Mouse (Mus musculus): ENCODE data around the gene Aatk. TPM values are rescaled to one million over a fixed set of nuclear protein-coding genes. Genes with fewer than 3 reads are reported as not detected.

Aatk gene
- 0.12 to 0.24 TPM (median 0.14 TPM) in 3 of 4 replicates, not detected in the other for total RNA-seq (2023)

DNA sequence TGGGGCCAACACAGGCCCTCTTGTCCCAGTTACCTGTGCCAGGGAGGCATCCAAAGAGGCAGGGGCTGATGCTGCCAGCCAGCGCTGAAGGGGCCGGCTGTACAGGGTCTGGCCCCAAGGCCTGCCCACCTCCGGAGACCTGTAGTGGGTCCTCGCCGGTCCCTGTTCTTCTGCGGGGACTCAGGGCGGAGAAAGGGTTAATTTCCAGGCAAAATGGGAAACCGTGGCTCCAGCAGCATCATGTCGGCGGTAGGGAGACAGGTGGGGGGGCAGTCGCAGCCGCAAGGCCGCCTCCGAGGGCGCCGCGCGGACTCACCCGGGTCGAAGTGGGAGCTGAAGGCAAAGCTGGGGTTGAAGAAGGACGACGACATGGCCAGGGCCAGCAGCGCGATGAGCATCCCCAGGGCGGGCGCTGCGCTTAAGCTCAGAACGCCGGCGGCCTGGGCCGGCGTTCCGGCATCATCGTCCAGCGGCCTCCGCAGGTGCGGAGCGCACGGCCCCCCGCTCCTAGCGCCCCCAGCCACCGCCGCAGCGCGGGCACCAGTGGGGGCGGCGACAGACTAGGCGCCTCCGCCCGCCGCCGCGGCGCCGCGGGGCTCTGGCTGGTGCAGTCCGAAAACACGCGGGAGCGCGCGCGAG is at the start of gene Aatk:
Aatk (minus strand) TSS at position 615 of the 639 bp plus-strand sequence.

DNA sequence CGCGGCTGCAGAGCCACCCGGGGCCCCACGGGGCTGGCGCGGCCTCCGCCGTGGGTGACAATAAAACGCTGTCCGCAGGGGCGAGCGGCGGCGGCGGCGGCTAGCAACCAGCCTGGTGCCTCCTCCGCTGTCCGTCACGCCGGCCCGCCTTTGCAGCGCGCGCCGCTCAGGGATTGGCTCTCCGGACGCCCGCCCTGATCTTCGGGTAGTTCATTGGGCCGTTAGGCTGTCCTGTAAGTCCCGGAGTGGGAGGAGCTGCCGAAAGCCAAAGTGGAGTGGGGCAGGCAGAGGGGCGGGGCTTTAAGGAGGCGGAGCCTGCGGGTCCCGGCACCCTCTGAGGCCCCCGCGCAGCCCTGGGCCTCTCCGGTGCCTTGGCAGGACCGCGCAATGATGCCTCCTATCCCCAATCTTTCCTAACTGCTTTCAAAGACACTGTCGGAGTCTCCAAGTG is 39.8 kb upstream of the Aatk start, which contains the start of gene Cep131:
Cep131 (minus strand) TSS at position 126 of the 451 bp plus-strand sequence.

Other genes with a start within 250 kb of the Aatk start
- 24.3 to 34.3 TPM (median 28.6 TPM) in 4 replicates for gene Chmp6, start 133.7 kb downstream of the Aatk start, total RNA-seq (2023)
- gene Baiap2, start 104.4 kb downstream of the Aatk start, total RNA-seq (2023): 21.6 to 27.4 TPM (median 24.2 TPM) in 4 replicates
- gene Cep131, start 39.7 kb upstream of the Aatk start, total RNA-seq (2023): 16.3 to 18.8 TPM (median 17.4 TPM) in 4 replicates
- 15.9 to 20.5 TPM (median 19.4 TPM) in 4 replicates for gene Tepsin, start 51.6 kb upstream of the Aatk start, total RNA-seq (2023)
- gene Ndufaf8, start 51.8 kb upstream of the Aatk start, total RNA-seq (2023): 28.1 to 38.5 TPM (median 32.8 TPM) in 4 replicates
- gene Slc38a10, start 104.2 kb upstream of the Aatk start, total RNA-seq (2023): 89.6 to 117 TPM (median 102 TPM) in 4 replicates
- gene Bahcc1, start 185.8 kb upstream of the Aatk start, total RNA-seq (2023): 0.12 to 0.75 TPM (median 0.14 TPM) in 3 of 4 replicates, not detected in the other

All from B cell, adult 62 days (primary cell).